Mouse (Mus musculus) monocyte, adult 5-6 weeks (primary cell): ENCODE results near the gene Eef1akmt3. TPM values are rescaled to one million over a fixed set of nuclear protein-coding genes. Genes with fewer than 3 reads are reported as not detected.

Source experiments
- ATAC-seq: fragments of 153-309, 156-312 bp; replicated peaks from 2 replicates; pipeline ENCODE4 v1.8.0; 2017; ENCODE audit warnings: mild to moderate bottlenecking; ENCODE audit not compliant: low TSS enrichment, insufficient number of reproducible peaks, severe bottlenecking, poor library complexity, low FRiP score
- total RNA-seq: library from RNA; stranded (forward); fragments of 200-1000, 200-491, 200-594 nt; gene quantifications from 3 replicates; pipeline ENCODE4 v1.2.3, GENCODE M21; 2017

The Eef1akmt3 gene
- total RNA-seq, 1 experiment from 2014 or later, result not detected

DNA sequence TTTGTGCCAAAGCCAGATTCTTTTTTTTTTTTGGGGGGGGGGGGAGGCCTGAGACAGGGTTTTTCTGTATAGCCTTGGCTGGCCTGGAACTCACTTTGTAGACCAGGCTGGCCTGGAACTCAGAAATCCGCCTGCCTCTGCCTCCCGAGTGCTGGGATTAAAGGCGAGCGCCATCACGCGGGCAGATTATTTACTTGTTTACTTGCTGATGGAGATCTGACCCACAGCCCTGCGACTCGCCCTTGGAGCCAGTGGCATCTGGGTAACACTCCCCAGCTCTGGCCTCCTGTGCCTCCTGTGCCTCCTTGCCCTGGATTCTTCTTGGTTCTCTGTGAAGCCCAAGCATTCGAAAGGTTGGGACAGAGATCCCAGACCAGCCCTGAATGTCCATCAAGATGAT, 55.7 kb downstream of the Eef1akmt3 start:
- no peak for ATAC-seq

DNA sequence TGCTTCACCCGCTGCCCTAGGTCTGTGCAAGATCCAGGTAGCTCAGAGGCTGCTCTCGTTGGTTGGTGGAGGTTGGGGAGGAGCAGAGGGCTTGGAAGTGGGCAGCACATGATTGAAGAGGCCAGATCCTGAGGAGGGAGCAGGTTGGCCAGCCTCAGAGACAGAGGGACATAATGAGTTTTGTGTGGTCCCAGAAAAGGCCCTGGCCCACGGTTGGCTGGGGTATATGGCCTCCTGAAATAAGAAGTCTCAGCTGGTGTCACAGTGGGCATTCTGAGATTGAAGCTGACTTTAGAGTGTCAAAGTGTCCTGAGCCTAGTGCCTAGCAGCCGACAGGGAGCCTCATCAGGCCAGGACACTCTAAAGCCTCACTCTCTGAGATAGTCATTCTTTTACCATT, 56.2 kb downstream of the Eef1akmt3 start:
- no peak for ATAC-seq

DNA sequence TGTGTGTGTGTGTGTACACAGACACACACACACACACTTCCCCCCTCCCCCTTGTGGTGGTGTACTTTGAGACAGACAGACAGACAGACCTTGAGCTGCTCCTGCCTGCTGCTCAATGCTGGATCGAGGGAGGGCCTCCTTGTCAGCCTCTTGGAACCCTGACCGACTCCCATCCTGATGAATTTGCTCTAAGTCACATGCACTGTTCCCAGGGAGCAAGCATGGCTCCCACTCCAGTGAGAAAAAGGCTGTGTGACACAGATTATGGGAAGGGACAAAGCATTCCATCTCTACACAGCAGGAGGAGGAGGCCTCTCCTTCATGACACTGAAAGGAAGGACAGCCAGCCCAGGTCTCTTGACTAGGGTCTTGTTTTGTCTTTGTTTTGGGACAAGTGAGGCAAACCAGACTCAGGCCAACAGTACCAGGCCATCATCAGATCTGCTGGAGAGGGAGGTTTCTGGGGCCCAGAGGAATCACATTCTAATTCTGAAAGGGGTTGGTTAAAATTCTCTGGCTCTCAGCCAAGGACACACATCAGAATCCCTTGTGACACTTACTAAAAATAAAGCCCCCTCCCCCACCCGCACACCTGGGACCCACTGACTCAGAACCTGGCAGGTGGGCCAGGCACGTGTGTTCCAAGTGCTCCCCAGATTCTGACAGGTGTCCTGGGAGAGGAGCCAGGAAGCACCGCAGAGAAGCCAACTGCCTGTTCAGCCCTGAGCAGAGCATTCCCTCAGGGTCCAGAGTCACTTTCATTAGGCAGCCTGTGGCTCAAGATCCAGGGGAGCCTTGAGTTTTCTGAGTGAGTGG, 56.9 kb downstream of the Eef1akmt3 start:
- no peak for ATAC-seq

DNA sequence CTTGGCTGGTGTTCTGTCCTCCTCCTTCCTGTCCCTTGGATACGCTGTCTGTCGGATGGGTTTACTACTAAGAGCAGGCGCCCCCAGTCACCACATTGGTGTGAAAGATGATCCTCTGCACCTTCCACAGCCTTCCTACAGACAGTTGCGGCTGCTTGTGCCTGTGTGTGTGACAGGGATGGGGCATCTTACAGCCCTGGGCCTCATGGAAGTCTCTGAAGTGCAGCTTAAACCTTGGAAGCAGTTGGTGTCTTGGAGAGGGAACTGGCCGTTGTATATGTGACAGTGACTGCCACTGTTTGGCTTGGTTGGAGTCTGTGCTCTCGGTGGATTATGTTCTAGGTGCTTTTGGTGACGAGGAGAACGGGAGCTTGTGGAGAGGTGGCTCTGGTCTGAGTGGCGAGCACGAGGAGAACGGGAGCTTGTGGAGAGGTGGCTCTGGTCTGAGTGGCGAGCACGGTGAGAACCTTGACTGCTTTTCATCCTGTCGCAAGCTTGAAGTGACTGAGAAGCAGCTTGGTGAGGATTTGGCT, 58.1 kb downstream of the Eef1akmt3 start:
- no peak for ATAC-seq

DNA sequence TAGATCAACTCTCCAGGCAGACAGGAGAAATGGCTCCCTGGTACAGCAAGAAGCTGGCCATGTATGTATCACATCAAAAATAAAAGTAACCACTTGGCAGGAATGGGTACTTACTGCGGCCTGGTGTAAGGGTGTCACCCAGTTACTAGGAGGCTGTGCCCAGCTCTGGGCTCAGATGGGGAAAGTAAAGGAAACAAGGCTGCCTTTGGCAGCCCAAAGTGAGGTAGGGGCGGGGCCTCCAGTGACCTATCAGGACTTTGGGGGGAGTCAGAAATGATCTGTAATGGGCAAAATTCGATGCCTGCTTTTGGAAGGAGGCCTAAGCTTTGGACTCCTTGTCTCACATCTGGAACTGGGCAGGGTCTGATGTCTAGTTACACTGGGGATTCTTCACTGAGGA, 59.6 kb downstream of the Eef1akmt3 start:
- no peak for ATAC-seq

Other genes starting within 250 kb of the Eef1akmt3 start
- 2.2 to 7.6 TPM (median 5.6 TPM) in 3 replicates for gene Atp23, start 140.2 kb downstream of the Eef1akmt3 start, total RNA-seq
- gene Ctdsp2, start 62.8 kb downstream of the Eef1akmt3 start, total RNA-seq, result 36.2 to 38.6 TPM (median 37.6 TPM) in 3 replicates
- 1.1 to 13.0 TPM (median 4.4 TPM) in 3 replicates for gene Avil, start 40.8 kb downstream of the Eef1akmt3 start, total RNA-seq
- gene Tsfm, start 10.7 kb downstream of the Eef1akmt3 start, total RNA-seq, result 8.5 to 14.3 TPM (median 13.9 TPM) in 3 replicates
- gene Mettl1, start 99 bp downstream of the Eef1akmt3 start, total RNA-seq, result 1.3 to 5.1 TPM (median 1.6 TPM) in 3 replicates
- gene Cyp27b1, start 6.7 kb upstream of the Eef1akmt3 start, total RNA-seq, result not detected in 3 replicates
- 1.6 TPM in 1 of 3 replicates, not detected in the others for gene March9, start 18.7 kb upstream of the Eef1akmt3 start, total RNA-seq
- 23.3 to 49.4 TPM (median 23.9 TPM) in 3 replicates for gene Cdk4, start 22.0 kb upstream of the Eef1akmt3 start, total RNA-seq
- 38.1 to 49.9 TPM (median 47.0 TPM) in 3 replicates for gene Tspan31, start 28.8 kb upstream of the Eef1akmt3 start, total RNA-seq
- 31.1 to 112 TPM (median 48.9 TPM) in 3 replicates for gene Agap2, start 33.8 kb upstream of the Eef1akmt3 start, total RNA-seq
- gene Os9, start 79.6 kb upstream of the Eef1akmt3 start, total RNA-seq, result 253 to 285 TPM (median 262 TPM) in 3 replicates
- 166 to 275 TPM (median 211 TPM) in 3 replicates for gene B4galnt1, start 123.7 kb upstream of the Eef1akmt3 start, total RNA-seq
- 3.2 to 4.2 TPM (median 3.5 TPM) in 3 replicates for gene Slc26a10, start 139.1 kb upstream of the Eef1akmt3 start, total RNA-seq
- 1.9 TPM in 1 of 3 replicates, not detected in the others for gene Arhgef25, start 148.6 kb upstream of the Eef1akmt3 start, total RNA-seq
- 3.8 to 17.3 TPM (median 8.8 TPM) in 3 replicates for gene Dtx3, start 154.2 kb upstream of the Eef1akmt3 start, total RNA-seq
- 15.7 to 32.0 TPM (median 21.5 TPM) in 3 replicates for gene Pip4k2c, start 170.1 kb upstream of the Eef1akmt3 start, total RNA-seq
- gene Kif5a, start 221.8 kb upstream of the Eef1akmt3 start, total RNA-seq, result 0.19 to 0.48 TPM in 2 of 3 replicates, not detected in the other
- 89.0 to 104 TPM (median 92.1 TPM) in 3 replicates for gene Dctn2, start 224.9 kb upstream of the Eef1akmt3 start, total RNA-seq
- gene Mbd6, start 247.5 kb upstream of the Eef1akmt3 start, total RNA-seq, result 4.2 to 15.5 TPM (median 12.1 TPM) in 3 replicates